Mouse (Mus musculus): Measurements from ENCODE around the gene Rxrb.
"Not testable (repeated sequence)": the region's sequence is repeated elsewhere in the genome, so short reads cannot be mapped to it uniquely, and the experiment has no call there.

The Rxrb gene

GRCm38 (mm10) chr17:34031465-34032173, at the start of gene Rxrb, which contains the start of gene Slc39a7:
Gene Rxrb, plus strand, starts transcription at chr17:34031812.
Gene Slc39a7, minus strand, starts transcription at chr17:34031682.
- DNase-seq (ENCODE audit: low read depth, low spot score), result peak; percentile 99

DNA sequence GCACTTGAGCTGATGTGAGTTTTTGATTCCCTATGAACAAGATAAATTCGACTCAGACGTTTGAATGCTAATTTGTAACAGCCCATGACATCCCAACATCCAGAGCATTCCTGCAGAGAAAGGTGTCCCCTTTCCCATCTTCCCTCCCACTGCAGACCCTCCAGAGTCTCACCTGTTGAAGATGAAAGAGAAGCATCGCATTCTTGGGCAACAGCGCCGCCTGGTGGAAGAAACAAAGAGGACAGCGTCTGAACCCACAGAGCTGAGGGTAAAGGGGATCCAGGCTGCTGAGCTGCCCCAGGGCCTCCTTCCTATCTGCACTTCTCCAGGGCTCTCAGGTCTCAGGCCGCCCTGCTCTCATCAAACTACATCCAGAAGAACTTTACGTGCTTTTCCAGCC, 49.5 kb upstream of the Rxrb start:
- not testable (repeated sequence) for DNase-seq (ENCODE audit: low read depth, low spot score)

DNA sequence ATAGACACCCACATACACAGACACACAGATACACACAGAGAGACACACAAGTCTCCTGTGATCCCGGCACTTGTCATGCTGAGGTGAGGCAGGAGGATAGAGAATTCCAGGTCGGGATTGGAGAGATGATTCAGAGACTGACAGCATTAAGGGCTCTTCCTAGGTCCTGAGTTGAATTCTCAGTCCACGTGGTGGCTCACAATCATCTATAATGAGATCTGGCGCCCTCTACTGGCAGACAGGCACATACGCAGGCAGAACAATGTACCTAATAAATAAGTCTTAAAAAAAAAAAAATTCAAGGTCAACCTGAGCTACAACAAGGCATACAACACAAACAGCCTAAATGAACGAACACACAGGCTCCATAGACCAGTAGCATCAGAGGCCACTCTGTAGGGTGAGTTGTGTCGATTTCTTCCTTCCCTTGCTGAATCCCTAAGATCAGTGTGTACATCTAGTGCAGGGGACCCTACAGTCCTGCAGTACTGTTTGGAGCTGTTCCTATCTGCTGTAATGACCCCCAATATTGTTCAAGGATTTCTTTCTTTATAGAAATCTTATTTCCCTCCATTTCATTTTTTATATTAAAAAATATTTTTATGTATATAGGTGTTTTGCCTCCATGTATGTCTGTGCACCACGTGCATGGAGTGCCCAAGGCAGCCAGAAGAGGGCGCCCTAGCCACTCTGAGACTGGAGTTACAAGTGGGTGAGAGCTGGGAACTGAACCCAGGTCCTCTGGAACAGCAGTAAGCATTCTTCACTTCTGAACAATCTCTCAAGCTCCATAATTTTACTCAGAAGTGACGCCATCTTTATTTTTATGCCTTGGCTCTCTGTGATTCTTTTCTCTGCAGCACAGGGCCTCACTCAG, 39.6 kb upstream of the Rxrb start:
- DNase-seq (ENCODE audit: low read depth, low spot score), result peak; percentile 56

GRCm38 (mm10) chr17:33994959-33995358, 36.7 kb upstream of the Rxrb start:
- DNase-seq (ENCODE audit: low read depth, low spot score), result no peak

DNA sequence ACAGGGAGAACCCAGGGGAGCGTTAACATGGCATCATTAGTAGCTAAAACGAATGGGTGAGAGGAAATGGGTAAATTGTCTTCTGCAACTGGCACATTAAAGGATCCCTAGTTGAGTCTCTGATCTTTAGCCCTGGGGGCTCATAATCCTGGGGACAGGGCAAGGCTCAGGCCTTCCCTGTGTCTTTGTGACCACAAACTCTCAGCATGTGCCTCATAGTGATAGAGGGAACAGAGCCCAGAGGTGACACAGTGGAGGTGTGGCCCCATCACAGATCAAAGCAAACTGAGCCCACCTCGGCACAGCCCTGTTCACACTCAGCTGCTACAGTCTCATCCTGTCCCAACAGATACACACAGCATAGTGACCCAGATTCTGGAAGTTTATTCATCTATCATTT, 36.0 kb upstream of the Rxrb start:
- no peak for DNase-seq (ENCODE audit: low read depth, low spot score)

- not testable (repeated sequence) for DNase-seq (ENCODE audit: low read depth, low spot score)
These were observed 34.6 kb upstream of the Rxrb start for GRCm38 (mm10) chr17:33997025-33997424.

- DNase-seq (ENCODE audit: low read depth, low spot score), result not testable (repeated sequence)
These were observed 32.9 kb upstream of the Rxrb start for GRCm38 (mm10) chr17:33998697-33999096.

DNA sequence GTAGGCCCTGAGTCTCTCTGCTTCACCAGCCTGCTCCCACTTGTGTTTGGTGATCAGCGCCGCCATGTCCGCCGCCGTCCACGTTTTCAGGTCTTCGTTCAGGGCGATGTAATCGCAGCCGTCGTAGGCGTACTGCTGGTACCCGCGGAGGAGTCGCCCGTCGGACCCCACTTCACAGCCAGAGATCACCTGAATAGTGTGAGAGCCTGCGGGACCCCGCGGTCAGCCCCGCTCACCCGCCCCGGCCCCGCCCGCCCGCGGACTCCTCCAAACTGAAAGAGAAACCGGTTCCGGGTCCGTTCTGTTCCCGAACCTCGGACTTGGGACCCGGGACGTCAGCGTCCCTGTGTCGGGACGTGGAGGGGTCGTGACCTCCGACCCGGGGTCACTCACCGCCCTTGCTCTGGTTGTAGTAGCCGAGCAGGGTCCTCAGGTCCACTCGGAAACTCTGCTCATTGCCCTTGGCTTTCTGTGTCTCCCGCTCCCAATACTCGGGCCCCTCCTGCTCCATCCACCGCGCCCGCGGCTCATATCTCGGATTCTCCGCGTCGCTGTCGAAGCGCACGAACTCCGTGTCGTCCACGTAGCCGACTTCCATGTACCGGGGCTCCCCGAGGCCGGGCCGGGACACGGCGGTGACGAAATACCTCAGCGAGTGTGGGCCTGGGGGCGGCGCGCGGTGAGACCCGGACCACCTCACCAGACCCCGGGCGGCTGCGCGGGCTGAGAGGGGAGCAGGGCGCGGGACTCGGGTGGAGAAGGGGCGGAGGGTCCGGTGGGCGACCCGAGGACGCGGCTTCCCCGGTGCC, 32.1 kb upstream of the Rxrb start:
- no peak for DNase-seq (ENCODE audit: low read depth, low spot score)

DNA sequence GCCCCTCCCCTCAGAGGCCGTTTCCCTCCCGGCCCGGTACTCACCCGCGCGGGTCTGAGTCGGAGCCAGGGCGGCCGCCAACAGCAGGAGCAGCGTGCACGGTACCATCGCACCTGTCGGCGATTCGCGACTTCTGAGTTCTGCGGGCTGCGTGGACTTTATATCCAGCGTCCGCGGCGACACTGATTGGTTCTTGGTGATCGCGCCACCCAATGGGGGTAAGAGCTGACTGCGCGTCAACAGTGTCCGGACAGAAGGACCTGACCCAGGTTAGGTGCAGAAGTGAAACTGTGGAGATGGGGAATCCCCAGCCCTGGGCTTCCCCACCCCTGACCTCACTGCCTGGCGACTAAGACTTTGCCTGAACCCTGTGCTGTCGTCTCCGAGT, 31.5 kb upstream of the Rxrb start, which contains the start of gene H2-K1:
Gene H2-K1 (minus strand): TSS at position 198 of the 388 bp plus-strand sequence.
- DNase-seq (ENCODE audit: low read depth, low spot score), result peak; percentile 55

GRCm38 (mm10) chr17:34000796-34001195, 30.8 kb upstream of the Rxrb start:
- DNase-seq (ENCODE audit: low read depth, low spot score), result not testable (repeated sequence)

DNA sequence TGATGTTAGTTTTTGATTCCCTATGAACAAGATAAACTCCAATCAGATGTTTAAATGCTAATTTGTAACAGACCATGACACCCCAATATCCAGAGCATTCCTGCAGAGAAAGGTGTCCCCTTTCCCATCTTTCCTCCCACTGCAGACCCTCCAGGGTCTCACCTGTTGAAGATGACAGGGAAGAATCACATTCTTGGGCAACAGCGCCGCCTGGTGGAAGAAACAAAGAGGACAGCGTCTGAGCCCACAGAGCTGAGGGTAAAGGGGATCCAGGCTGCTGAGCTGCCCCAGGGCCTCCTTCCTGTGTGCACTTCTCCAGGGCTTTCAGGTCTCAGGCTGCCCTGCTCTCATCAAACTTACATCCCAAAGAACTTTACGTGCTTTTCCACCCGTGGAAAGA, 28.2 kb upstream of the Rxrb start:
- no peak for DNase-seq (ENCODE audit: low read depth, low spot score)

GRCm38 (mm10) chr17:34006570-34006969, 25.0 kb upstream of the Rxrb start:
- no peak for DNase-seq (ENCODE audit: low read depth, low spot score)

- no peak for DNase-seq (ENCODE audit: low read depth, low spot score)
These were observed 21.5 kb upstream of the Rxrb start for GRCm38 (mm10) chr17:34010156-34010555.

- no peak for DNase-seq (ENCODE audit: low read depth, low spot score)
These were observed 18.2 kb upstream of the Rxrb start for GRCm38 (mm10) chr17:34013436-34013835.

GRCm38 (mm10) chr17:34021539-34022413, 9.8 kb upstream of the Rxrb start:
- DNase-seq (ENCODE audit: low read depth, low spot score), result no peak

DNA sequence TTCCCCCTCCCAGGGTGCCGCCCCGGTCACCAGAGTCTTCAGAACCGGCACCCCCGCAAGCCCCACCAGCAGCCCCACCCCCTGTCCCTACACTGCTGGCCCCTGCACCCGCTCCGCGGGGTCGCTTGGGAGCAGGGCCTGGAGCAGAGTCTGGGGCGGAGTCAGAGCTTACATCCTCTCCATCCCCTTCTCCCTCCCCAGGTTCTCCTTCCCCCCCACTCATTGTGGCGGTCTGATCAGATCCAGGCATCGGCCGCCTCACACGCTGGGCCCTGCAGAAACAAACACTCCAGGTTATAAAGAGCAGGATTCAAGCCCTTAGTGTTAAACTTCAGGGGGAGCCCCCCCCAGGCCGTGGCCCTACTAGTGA, 9.2 kb upstream of the Rxrb start:
- no peak for DNase-seq (ENCODE audit: low read depth, low spot score)

DNA sequence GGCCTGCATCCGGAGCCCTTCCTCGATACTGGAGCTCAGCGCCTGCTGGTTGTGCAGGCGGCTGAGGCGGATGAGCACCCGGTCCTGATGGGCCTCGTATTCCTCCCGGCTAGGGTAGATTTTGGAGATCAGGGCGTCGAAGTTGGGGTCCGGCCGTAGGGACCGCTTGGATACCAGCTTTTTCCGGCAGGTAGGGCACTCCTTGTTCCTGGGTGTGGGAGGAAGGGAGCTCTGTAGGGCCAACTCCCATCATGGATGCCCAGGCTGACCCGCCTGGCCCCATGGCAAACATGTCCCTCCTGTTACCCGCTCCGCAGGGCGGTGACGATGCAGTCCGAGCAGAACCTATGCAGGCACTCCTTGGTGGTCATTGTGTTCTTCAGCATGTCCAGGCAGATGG, 8.6 kb upstream of the Rxrb start:
- DNase-seq (ENCODE audit: low read depth, low spot score), result no peak

GRCm38 (mm10) chr17:34023678-34024077, 7.9 kb upstream of the Rxrb start:
- no peak for DNase-seq (ENCODE audit: low read depth, low spot score)

- DNase-seq (ENCODE audit: low read depth, low spot score), result peak; percentile 78
These were observed 7.2 kb upstream of the Rxrb start, which contains the start of gene Ring1 for GRCm38 (mm10) chr17:34024317-34024821. Gene Ring1, minus strand, starts transcription at chr17:34024680.

Measured in embryo, embryonic 11.5 days (tissue).